Mouse (Mus musculus) heart, postnatal 0 days (tissue): ENCODE measurements around the gene Gm11034.

ENCODE experiments used
- CTCF ChIP-seq: IDR thresholded peaks from 2 replicates; pipeline ENCODE4 v1.5.1; 2016; ENCODE audit warnings: antibody characterized with exemption, control low read depth, low read depth
- EP300 ChIP-seq: IDR thresholded peaks from 2 replicates; pipeline ENCODE4 v1.6.1; 2016; ENCODE audit warnings: antibody characterized with exemption, low read depth

DNA sequence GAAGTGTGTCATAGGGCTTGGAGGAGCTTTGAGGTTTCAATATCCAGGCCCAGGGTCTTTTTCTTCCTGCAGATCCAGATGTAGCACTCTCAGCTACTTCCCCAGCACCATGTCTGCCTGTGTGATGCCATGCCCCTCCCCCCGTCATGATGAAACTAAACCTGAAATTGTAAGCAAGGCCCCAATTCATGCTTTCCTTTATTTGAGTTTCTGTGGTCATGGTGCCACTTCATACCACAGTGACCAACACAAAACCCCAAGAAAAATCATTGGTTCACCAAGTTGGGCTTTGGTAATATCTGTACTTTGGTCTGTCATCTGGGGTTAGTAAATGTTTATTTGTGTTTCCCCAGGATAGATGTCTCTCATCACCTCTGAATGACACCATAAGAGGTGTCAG, 4.9 kb downstream of the Gm11034 start:
- TF ChIP-seq EP300 (no peak), CTCF (no peak)
